Mouse (Mus musculus): ENCODE data around the gene Ttyh3. TPM values are rescaled to one million over a fixed set of nuclear protein-coding genes. Genes with fewer than 3 reads are reported as not detected.

Ttyh3 gene
- polyA plus RNA-seq, 1 experiment: 46.0 TPM

DNA sequence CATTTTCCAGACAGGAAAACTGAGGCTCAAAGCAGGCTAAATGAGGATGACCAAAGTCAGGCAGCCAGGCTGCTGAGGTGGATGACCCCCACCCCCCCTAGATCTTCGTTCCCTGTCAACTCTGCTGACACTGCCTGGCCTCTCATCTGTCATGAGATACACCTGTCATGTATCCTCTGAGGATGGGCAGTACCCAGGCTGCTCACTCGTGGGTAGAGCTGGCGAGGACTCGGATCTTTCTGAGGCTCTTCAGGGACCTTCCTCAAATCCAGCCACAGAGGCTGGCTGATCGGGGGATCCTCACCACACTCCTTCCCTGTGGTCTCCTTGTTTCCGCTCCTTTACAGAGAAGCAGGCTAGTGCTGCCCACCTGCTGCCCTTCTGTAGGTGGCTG lies 32.7 kb downstream of the Ttyh3 start:
- Histone ChIP-seq H3K27me3 (ENCODE audit: control insufficient read depth, insufficient read depth, insufficient read length) (no peaks in the 10 kb centered on the region), H3K79me2 (ENCODE audit: control insufficient read depth, insufficient read depth) (peaks cover 27% of the 10 kb centered on the region), H3K79me3 (ENCODE audit: low read depth) (peaks cover 5% of the 10 kb centered on the region), H3K36me3 (ENCODE audit: control insufficient read depth, insufficient read depth) (peaks cover 35% of the 10 kb centered on the region), H3K4me3 (ENCODE audit: insufficient read depth, poor library complexity, severe bottlenecking) (no peak overlapping the region), H3ac (ENCODE audit: control insufficient read depth, insufficient read length, low read depth) (no peak overlapping the region)
- no peak for TF ChIP-seq MAX (IDR thresholded peaks at IDR 0.05)
- no peak for TF ChIP-seq CEBPB (IDR thresholded peaks at IDR 0.05; ENCODE audit: low read depth)
- no peak for TF ChIP-seq FOSL1 (IDR thresholded peaks at IDR 0.05; ENCODE audit: insufficient read depth, low read length, poor library complexity, severe bottlenecking)
- TF ChIP-seq MYOD1 (IDR thresholded peaks at IDR 0.05; ENCODE audit: control insufficient read depth, insufficient read length, low read depth): no peak
- TF ChIP-seq CTCF (IDR thresholded peaks at IDR 0.05; ENCODE audit: control insufficient read depth, insufficient read depth, insufficient read length): no peak
- TF ChIP-seq USF1 (IDR thresholded peaks at IDR 0.05; ENCODE audit: low read depth): no peak
- TF ChIP-seq MYOG (IDR thresholded peaks at IDR 0.05; ENCODE audit: control insufficient read depth, extremely low read depth, insufficient read length): no peak

DNA sequence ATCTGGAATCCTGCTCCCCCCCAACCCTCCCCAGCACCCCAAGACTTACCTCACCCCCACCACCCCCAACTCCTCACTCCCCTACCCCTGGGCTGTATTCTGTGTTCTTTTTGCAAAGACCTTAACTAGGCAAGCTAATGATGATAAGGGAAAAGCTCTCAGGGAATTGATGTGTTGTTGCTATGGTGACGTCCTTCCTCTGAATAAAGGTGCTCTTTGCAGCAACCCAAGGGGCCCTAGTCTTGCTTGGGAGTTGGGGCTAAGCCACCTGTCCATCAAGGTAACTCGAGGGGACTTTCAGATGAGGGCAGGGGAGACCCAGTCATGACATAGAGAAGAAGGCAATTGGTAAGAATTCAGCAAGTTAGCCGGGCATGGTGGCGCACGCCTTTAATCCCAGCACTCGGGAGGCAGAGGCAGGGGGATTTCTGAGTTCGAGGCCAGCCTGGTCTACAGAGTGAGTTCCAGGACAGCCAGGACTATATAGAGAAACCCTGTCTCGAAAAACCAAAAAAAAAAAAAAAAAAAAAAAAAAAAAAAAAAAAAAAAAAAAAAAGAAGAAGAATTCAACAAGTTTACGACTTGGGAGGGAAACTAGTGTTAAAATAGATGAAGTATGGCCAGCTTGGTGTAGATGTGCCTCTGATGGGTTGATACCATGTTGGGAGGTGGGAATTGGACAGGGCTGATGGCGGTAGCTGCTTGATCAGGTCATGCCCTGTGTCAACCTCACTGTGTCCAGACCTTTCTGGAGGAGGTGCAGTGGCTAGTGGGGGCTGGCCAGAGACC lies 33.3 kb downstream of the Ttyh3 start:
- H3K79me2 ChIP-seq (ENCODE audit: control insufficient read depth, insufficient read depth): peaks cover 30% of the 10 kb centered on the region
- H3K36me3 ChIP-seq (ENCODE audit: control insufficient read depth, insufficient read depth): peaks cover 35% of the 10 kb centered on the region
- peaks cover 5% of the 10 kb centered on the region for H3K79me3 ChIP-seq (ENCODE audit: low read depth)
- H3K4me3 ChIP-seq (ENCODE audit: insufficient read depth, poor library complexity, severe bottlenecking): no peak overlapping the region
- no peak overlapping the region for H3ac ChIP-seq (ENCODE audit: control insufficient read depth, insufficient read length, low read depth)
- TF ChIP-seq CTCF (IDR thresholded peaks at IDR 0.05; ENCODE audit: control insufficient read depth, insufficient read depth, insufficient read length) (no peak), MYOG (IDR thresholded peaks at IDR 0.05; ENCODE audit: control insufficient read depth, extremely low read depth, insufficient read length) (no peak), CEBPB (IDR thresholded peaks at IDR 0.05; ENCODE audit: low read depth) (no peak), FOSL1 (IDR thresholded peaks at IDR 0.05; ENCODE audit: insufficient read depth, low read length, poor library complexity, severe bottlenecking) (no peak), MYOD1 (IDR thresholded peaks at IDR 0.05; ENCODE audit: control insufficient read depth, insufficient read length, low read depth) (no peak), MAX (IDR thresholded peaks at IDR 0.05) (no peak), USF1 (IDR thresholded peaks at IDR 0.05; ENCODE audit: low read depth) (no peak)
- no peaks in the 10 kb centered on the region for H3K27me3 ChIP-seq (ENCODE audit: control insufficient read depth, insufficient read depth, insufficient read length)

DNA sequence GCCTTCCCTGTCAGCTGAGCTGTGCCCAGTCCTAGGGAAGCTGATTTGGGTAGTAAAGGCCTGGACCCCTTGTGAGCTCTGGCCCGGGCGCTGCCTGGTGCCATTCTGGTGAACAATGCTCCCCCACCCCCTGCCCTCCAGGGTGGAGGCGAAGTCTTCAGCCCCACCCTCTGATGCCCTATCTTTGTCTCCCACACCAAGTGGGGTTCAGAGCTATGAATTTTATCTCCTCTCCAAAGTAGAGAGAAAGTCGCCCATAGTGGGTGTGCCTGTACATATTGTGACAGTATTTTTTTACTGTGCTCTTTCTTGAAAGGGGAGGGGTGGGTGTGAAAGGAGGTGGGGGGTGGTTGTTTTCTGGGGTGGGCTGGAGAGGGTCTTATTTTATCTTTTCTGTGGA lies 34.0 kb downstream of the Ttyh3 start:
- no peak overlapping the region for H3K4me3 ChIP-seq (ENCODE audit: insufficient read depth, poor library complexity, severe bottlenecking)
- no peaks in the 10 kb centered on the region for H3K27me3 ChIP-seq (ENCODE audit: control insufficient read depth, insufficient read depth, insufficient read length)
- H3K36me3 ChIP-seq (ENCODE audit: control insufficient read depth, insufficient read depth): peaks cover 35% of the 10 kb centered on the region
- H3K79me3 ChIP-seq (ENCODE audit: low read depth): peaks cover 7% of the 10 kb centered on the region
- H3K79me2 ChIP-seq (ENCODE audit: control insufficient read depth, insufficient read depth): peaks cover 37% of the 10 kb centered on the region
- TF ChIP-seq MAX (IDR thresholded peaks at IDR 0.05) (no peak), CEBPB (IDR thresholded peaks at IDR 0.05; ENCODE audit: low read depth) (no peak), MYOD1 (IDR thresholded peaks at IDR 0.05; ENCODE audit: control insufficient read depth, insufficient read length, low read depth) (no peak), USF1 (IDR thresholded peaks at IDR 0.05; ENCODE audit: low read depth) (no peak), CTCF (IDR thresholded peaks at IDR 0.05; ENCODE audit: control insufficient read depth, insufficient read depth, insufficient read length) (no peak), FOSL1 (IDR thresholded peaks at IDR 0.05; ENCODE audit: insufficient read depth, low read length, poor library complexity, severe bottlenecking) (no peak), MYOG (IDR thresholded peaks at IDR 0.05; ENCODE audit: control insufficient read depth, extremely low read depth, insufficient read length) (no peak)
- H3ac ChIP-seq (ENCODE audit: control insufficient read depth, insufficient read length, low read depth): no peak overlapping the region

DNA sequence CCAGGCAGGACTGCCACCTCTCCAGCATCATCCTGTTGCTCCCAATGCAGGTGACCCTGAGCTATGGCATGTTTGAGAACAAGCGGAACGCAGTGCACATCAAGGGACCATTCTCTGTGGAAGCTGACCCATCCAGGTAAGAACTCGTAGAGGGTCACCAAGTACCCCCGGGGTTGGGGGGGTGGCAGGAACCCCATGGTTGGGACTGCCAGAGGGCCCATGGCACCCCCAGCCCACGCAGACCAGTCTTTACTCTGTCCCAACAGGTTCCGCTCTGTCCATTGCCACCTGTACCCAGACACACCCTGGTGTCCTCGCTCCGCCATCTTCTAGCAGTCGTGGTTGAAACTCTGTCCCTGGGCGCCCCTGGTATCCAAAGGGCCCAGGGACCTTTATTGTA lies 34.7 kb downstream of the Ttyh3 start:
- Histone ChIP-seq H3K4me3 (ENCODE audit: insufficient read depth, poor library complexity, severe bottlenecking) (no peak overlapping the region), H3ac (ENCODE audit: control insufficient read depth, insufficient read length, low read depth) (no peak overlapping the region), H3K79me3 (ENCODE audit: low read depth) (peaks cover 13% of the 10 kb centered on the region), H3K27me3 (ENCODE audit: control insufficient read depth, insufficient read depth, insufficient read length) (no peaks in the 10 kb centered on the region), H3K79me2 (ENCODE audit: control insufficient read depth, insufficient read depth) (peaks cover 44% of the 10 kb centered on the region), H3K36me3 (ENCODE audit: control insufficient read depth, insufficient read depth) (peaks cover 35% of the 10 kb centered on the region)
- TF ChIP-seq MYOD1 (IDR thresholded peaks at IDR 0.05; ENCODE audit: control insufficient read depth, insufficient read length, low read depth) (no peak), FOSL1 (IDR thresholded peaks at IDR 0.05; ENCODE audit: insufficient read depth, low read length, poor library complexity, severe bottlenecking) (no peak), CEBPB (IDR thresholded peaks at IDR 0.05; ENCODE audit: low read depth) (no peak), CTCF (IDR thresholded peaks at IDR 0.05; ENCODE audit: control insufficient read depth, insufficient read depth, insufficient read length) (no peak), MYOG (IDR thresholded peaks at IDR 0.05; ENCODE audit: control insufficient read depth, extremely low read depth, insufficient read length) (no peak), MAX (IDR thresholded peaks at IDR 0.05) (no peak), USF1 (IDR thresholded peaks at IDR 0.05; ENCODE audit: low read depth) (no peak)

DNA sequence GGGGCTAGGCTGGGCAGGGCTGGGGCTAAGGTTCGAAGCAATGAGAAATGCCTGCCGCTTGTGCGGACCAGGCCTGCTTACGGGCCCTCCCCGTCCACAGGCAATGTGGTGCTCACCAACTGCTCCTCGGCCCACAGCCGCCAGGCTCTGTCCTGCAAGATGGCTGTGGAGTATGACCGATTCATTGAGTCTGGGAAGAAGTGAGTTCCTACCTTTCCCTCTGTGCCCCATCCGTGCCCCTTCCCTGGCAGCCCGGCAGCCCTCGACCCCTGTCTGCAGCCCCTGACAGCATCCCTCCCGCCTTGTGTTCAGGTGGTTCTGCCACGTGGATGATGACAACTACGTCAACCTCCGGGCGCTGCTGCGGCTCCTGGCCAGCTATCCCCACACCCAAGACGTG lies 36.6 kb downstream of the Ttyh3 start:
- no peak overlapping the region for H3K4me3 ChIP-seq (ENCODE audit: insufficient read depth, poor library complexity, severe bottlenecking)
- TF ChIP-seq MYOG (IDR thresholded peaks at IDR 0.05; ENCODE audit: control insufficient read depth, extremely low read depth, insufficient read length) (no peak), CEBPB (IDR thresholded peaks at IDR 0.05; ENCODE audit: low read depth) (no peak), FOSL1 (IDR thresholded peaks at IDR 0.05; ENCODE audit: insufficient read depth, low read length, poor library complexity, severe bottlenecking) (no peak), USF1 (IDR thresholded peaks at IDR 0.05; ENCODE audit: low read depth) (no peak), CTCF (IDR thresholded peaks at IDR 0.05; ENCODE audit: control insufficient read depth, insufficient read depth, insufficient read length) (no peak), MAX (IDR thresholded peaks at IDR 0.05) (no peak), MYOD1 (IDR thresholded peaks at IDR 0.05; ENCODE audit: control insufficient read depth, insufficient read length, low read depth) (no peak)
- peaks cover 35% of the 10 kb centered on the region for H3K36me3 ChIP-seq (ENCODE audit: control insufficient read depth, insufficient read depth)
- peaks cover 31% of the 10 kb centered on the region for H3K79me3 ChIP-seq (ENCODE audit: low read depth)
- H3ac ChIP-seq (ENCODE audit: control insufficient read depth, insufficient read length, low read depth): no peak overlapping the region
- H3K27me3 ChIP-seq (ENCODE audit: control insufficient read depth, insufficient read depth, insufficient read length): no peaks in the 10 kb centered on the region
- H3K79me2 ChIP-seq (ENCODE audit: control insufficient read depth, insufficient read depth): peaks cover 62% of the 10 kb centered on the region
